Mouse (Mus musculus) forelimb bud, embryonic 11.5 days (tissue): ENCODE measurements around the gene Atp5g2.
"Not testable (repeated sequence)": the region's sequence is repeated elsewhere in the genome, so short reads cannot be mapped to it uniquely, and the experiment has no call there.

ENCODE experiments used
- DNase-seq: peaks from one replicate; pipeline ENCODE4 v3.0.0-alpha.2; 2012; ENCODE audit warnings: low read depth, low spot score

The Atp5g2 gene

GRCm38 (mm10) chr15:102669571-102669970 is 2.6 kb downstream of the Atp5g2 start:
- DNase-seq = no peak

GRCm38 (mm10) chr15:102665494-102665893 is 6.7 kb downstream of the Atp5g2 start:
- peak; percentile 59 for DNase-seq

- DNase-seq = no peak
Observed at GRCm38 (mm10) chr15:102663825-102664224, 8.3 kb downstream of the Atp5g2 start.

- not testable (repeated sequence) for DNase-seq
Observed at GRCm38 (mm10) chr15:102662601-102663000, 9.6 kb downstream of the Atp5g2 start.

GRCm38 (mm10) chr15:102657926-102658381 is 14.2 kb downstream of the Atp5g2 start:
- peak; percentile 16 for DNase-seq

GRCm38 (mm10) chr15:102656658-102657057 is 15.5 kb downstream of the Atp5g2 start:
- DNase-seq = peak; percentile 37

- DNase-seq = not testable (repeated sequence)
Observed at GRCm38 (mm10) chr15:102651928-102652660, 20.1 kb downstream of the Atp5g2 start.

GRCm38 (mm10) chr15:102651107-102651506 is 21.0 kb downstream of the Atp5g2 start:
- DNase-seq = no peak

GRCm38 (mm10) chr15:102635817-102636216 is 36.3 kb downstream of the Atp5g2 start:
- DNase-seq = no peak

- no peak for DNase-seq
Observed at GRCm38 (mm10) chr15:102634684-102635083, 37.5 kb downstream of the Atp5g2 start.

GRCm38 (mm10) chr15:102625687-102626055 is 46.5 kb downstream of the Atp5g2 start:
- DNase-seq = no peak

GRCm38 (mm10) chr15:102624970-102625686 is 47.0 kb downstream of the Atp5g2 start, which contains the start of the genes Gm28047 and Atf7:
Gm28047 (minus strand) TSS chr15:102625067.
Atf7 (minus strand) TSS chr15:102625464.
- peak; percentile 97 for DNase-seq

- DNase-seq = peak; percentile 6
Observed at GRCm38 (mm10) chr15:102624291-102624969, 47.7 kb downstream of the Atp5g2 start.

GRCm38 (mm10) chr15:102623121-102623520 is 49.0 kb downstream of the Atp5g2 start:
- no peak for DNase-seq

GRCm38 (mm10) chr15:102622536-102622935 is 49.6 kb downstream of the Atp5g2 start:
- DNase-seq = no peak

- no peak for DNase-seq
Observed at GRCm38 (mm10) chr15:102620765-102621164, 51.4 kb downstream of the Atp5g2 start.

- no peak for DNase-seq
Observed at GRCm38 (mm10) chr15:102619486-102619885, 52.7 kb downstream of the Atp5g2 start.

- DNase-seq = no peak
Observed at GRCm38 (mm10) chr15:102617654-102618053, 54.5 kb downstream of the Atp5g2 start.

GRCm38 (mm10) chr15:102616174-102616573 is 56.0 kb downstream of the Atp5g2 start:
- no peak for DNase-seq

- no peak for DNase-seq
Observed at GRCm38 (mm10) chr15:102614224-102614623, 57.9 kb downstream of the Atp5g2 start.

- DNase-seq = no peak
Observed at GRCm38 (mm10) chr15:102612966-102613365, 59.2 kb downstream of the Atp5g2 start.
